Mouse (Mus musculus) left cerebral cortex, adult 8-10 months (tissue): ENCODE measurements around the gene Lum. TPM values are rescaled to one million over a fixed set of nuclear protein-coding genes. Genes with fewer than 3 reads are reported as not detected.

Experiments
- DNase-seq, 2 experiments: peaks; one replicate each; pipeline ENCODE4 v3.0.0; 2022; ENCODE audit warnings: low spot score in 2 of 2
- total RNA-seq, 4 experiments: library from RNA; stranded (reverse); gene quantifications; 2 replicates each; pipeline ENCODE4 v1.2.4; 2022

The Lum gene
- 1 to 10 TPM; 1.5 to 2.7 (median 2.5) TPM for total RNA-seq

DNA sequence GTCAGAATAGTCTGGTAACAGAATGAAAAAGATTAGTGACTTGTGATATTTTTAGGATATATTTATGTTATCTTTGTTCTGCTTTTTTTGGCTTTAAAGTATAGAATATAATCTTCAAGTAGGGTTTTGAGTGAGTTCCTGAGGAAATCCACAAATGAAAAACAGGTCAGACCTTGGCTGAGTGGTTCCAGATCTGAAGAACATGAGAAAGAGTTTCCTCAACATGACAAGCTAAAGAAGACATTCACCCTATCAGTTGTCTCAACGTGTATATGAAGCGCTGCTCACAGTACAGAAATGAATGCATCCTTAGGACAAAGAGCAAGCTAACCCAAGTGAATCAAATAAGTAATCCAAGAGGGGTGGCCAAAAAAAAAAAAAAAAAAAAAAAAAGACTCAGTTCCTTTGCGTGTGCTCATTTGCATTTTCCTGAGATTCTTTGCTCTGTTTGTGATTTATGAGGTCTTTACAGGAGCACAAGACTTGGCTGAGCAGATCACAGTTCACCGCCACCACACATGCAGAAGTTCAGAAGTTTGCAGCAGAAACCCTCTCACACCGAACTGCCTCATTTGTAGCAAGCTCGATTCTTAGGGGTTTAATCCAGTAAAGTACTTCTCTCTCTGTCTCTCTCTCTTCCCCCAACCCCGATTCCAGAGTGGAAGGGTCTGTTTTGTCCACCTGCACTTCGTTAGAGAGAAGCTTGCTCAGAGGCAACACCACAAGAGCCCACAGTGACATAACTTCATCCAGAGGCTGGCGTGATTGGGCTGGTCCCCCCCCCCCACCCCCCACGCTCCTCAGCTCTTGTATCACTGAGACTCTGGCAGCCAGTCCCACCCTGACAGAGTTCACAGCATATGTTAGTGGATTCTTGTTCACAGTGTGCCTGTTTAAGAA, at the start of gene Lum:
Lum (plus strand) TSS at position 172 of the 900 bp plus-strand sequence.
- no peak for DNase-seq

DNA sequence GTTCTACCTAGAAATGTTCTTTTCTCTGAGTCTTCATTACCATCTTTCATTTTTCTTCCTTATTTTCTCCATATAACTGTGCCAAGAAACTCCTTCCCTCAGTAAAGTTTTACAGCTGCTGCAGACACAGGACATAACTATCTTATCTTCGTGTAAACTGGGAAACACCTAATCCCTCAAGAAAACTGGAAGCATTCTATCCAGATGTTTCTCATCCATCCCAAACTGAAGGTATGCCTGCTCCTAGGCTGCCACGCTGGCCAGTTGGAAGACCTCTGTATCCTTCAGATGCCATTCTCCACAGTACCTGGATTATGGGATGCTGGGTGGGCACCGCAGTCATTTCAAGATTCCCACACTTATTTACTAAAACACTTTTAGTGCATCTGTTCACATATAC, 41.6 kb upstream of the Lum start:
- DNase-seq, result no peak

- DNase-seq, result no peak
Observed at GRCm38 (mm10) chr10:97535697-97536096, 29.2 kb upstream of the Lum start.

DNA sequence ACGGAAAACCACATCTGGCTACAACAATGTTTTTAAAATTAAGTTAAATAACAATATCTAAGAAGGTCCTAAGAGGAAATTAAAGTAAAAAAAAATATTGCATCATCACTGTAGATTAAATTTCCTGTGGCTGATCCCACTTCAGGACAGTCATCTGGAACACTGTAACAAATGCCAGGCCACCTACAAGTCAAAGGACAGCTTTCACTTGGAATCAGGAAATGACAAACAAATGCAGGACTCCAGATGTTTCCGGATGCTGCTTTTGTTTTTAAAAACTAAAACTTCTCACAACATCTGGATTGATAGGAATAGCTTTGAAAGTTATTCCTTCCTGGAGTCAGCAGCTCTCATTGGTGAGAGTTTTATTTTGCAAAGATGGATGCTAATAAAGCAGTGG, 28.0 kb upstream of the Lum start:
- DNase-seq, result no peak

- no peak for DNase-seq
Observed at GRCm38 (mm10) chr10:97538202-97538601, 26.7 kb upstream of the Lum start.

GRCm38 (mm10) chr10:97547740-97548139, 17.2 kb upstream of the Lum start:
- DNase-seq, result no peak

- no peak for DNase-seq
Observed at GRCm38 (mm10) chr10:97567489-97568135, 2.7 kb downstream of the Lum start.

DNA sequence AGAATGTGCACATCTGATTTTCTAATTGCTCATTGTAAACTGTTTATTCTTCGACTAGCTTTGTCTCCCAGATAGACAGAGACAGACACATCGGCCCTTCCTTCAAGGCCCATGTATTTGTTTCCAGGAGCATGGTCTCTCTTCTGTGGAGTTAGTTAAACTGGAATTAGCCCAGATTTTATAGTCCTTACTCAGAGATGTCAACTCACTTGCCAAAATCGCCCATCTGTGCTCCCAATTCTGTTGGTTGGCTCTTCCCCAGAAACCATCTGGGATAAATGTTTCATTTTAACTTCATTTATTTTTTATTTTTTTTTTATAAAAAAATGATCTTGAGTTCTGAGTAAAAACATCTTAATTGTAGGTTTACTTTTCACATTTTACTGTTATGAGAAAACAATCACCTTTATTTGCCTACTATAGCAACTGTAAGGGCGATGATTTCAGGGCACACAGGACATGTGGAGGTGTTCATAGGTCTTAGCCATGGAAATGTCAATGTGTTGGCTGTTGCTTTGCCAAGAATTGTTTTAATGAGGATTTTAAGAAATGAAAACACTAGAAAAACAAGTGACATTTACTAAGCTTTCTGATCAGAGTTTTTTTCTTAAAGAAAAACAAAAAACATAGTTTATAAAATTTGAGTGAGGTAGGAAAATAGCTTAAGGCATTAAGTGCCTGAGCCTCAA, 17.8 kb downstream of the Lum start:
- DNase-seq, result peak in 1 of 2 experiments; percentile 16

GRCm38 (mm10) chr10:97584176-97584575, 19.2 kb downstream of the Lum start:
- DNase-seq, result no peak

DNA sequence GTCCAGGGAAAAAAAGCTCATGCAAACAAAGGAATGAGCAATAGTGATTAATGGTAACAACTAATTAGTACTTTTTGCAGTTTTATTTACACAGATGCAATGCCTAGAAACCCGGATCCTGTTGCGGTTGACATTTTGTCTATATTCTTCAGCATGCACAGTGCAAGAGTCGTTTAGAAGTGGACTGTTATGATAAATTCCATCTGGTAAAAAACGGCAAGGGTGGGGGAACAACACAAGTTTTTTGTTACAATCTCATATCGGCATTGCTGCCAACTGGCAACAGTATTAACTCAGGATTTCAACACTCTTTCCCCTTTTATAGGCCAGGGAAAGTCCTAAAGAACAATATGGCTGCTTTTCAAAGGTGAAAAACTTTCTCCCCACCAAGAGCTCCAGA, 22.2 kb downstream of the Lum start:
- DNase-seq, result no peak

GRCm38 (mm10) chr10:97589574-97589973, 24.6 kb downstream of the Lum start:
- DNase-seq, result no peak

DNA sequence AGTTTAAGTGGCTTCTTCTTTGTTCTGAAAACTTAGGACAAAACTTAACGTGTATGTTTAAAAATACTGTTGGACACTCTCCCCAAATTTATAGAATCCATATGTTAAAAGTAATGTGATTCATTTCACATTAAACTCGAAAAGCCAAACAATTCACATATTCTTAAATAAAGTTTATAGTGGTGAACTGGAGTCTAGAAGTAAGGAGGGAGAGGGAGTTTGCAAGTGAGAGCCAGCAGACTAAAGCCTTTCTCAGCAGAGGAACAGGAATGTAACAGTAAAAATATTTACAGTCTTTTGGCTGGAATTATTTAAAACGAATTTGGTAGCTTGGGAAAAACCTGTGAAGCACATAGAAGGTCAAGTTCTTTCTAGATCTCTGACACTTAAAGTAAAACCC, 26.1 kb downstream of the Lum start:
- DNase-seq, result no peak

GRCm38 (mm10) chr10:97591685-97592084, 26.8 kb downstream of the Lum start:
- no peak for DNase-seq

DNA sequence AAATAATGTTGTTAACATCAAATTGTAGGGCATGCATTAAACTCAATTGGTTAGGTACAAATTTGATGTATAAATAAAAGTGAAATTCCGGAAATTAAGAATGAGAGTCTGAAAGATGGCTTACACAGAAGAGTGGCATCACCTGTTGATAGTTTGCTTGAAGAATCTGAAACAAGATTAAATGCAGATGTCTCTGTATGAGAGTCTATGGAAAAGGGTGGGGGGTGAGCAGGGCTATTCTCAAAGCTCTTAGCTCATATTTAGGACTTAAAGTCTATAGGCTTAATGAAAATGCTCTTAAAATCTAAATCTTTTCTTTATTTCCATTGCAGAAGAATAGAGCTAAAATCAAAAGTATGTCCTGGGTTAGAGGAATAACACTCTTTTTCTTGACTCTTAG, 30.8 kb downstream of the Lum start:
- no peak for DNase-seq

- DNase-seq, result no peak
Observed at GRCm38 (mm10) chr10:97601744-97602143, 36.8 kb downstream of the Lum start.

DNA sequence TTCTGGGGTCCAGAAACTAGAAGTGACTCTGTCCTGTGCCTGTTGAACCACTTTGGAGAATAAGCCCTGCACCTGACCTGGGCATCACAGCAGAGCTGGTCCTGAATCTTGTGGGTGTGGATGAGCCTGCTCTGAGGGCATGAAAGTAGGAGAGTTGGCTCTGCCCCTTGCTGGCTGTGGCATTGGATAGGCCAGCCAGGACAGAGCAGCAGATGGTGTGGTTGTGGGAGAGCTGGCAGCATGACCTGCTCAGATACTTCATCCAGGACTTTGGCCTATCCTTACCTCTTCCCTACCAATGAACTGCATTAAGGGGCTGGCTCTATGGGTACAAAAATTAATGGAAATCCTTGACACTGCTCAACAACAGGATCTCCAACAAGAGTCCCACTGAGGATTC, 38.3 kb downstream of the Lum start:
- no peak for DNase-seq

DNA sequence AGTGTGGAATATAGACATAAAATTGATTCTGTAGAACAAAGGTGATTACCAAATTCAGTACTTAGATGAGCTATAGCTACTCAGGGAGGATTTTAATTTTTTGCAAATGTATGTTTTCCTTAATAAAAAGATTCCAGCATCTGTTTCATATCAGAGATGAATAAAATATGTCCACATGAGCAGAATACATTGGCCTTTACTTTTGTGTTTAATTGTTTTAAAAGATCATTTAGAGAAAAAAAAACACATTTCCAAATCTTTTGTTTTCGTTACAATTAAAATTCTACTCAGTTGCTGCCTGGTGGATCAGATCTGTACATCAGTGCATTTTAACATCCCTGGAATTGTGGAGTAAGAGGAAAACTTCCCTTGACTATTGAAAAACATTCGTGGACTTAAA, 41.7 kb downstream of the Lum start, which contains the start of gene Kera:
Kera (plus strand) TSS at position 301 of the 400 bp plus-strand sequence.
- no peak for DNase-seq

Other genes with a start within 250 kb of the Lum start
- 10 to 100 TPM; 14.7 to 21.4 (median 17.2) TPM for gene Dcn, start 85.5 kb upstream of the Lum start, total RNA-seq
- gene Kera, start 41.8 kb downstream of the Lum start, total RNA-seq, result not detected
- gene Epyc, start 78.9 kb downstream of the Lum start, total RNA-seq, result under 1 TPM in 1 of 4 experiments, not detected in 3; 0.22 TPM
- not detected for gene Ccer1, start 127.9 kb downstream of the Lum start, total RNA-seq
- under 1 TPM; 0.30 to 0.95 (median 0.43) TPM for gene C030005K15Rik, start 161.6 kb downstream of the Lum start, total RNA-seq